Mouse (Mus musculus): ENCODE measurements at regions not wholly inside any gene's neighbourhood (a gene's known extent, or its start where the extent isn't known, plus 50 kb on each side); places are given as distances from the start of the nearest gene placed in this dataset.

DNA sequence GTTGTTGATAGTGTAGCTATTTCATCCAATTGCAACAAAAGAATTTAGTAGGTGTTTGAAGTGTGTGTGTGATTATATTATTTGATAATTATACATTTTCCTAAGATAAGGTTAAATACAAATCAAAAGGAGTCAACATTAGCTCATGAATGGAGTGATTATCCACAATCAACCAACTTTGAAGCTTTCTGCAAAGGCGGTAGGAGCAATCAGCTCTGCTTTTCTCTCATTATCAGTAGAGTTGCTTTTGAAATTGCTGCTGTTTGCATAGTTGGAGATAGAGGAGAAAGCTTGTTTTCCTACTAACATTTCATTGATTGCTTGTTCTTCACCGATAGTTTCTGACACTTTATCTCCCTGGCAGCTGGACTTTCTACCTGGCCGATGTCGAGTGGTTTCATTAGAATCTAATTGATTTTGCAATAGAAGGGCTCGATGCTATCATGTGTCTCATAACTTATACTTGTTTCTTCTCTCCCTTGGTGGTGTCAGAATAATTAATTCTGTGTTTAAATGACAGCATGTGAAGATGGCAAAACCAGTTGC lies 493.4 kb upstream of the Itga1 start:
- Histone ChIP-seq H3K27ac (ENCODE audit: insufficient read depth, low read depth, low read length, poor library complexity, severe bottlenecking) (no peak overlapping the region), H3K9ac (ENCODE audit: insufficient read depth, low read depth, low read length, poor library complexity, severe bottlenecking) (no peak overlapping the region), H3K4me3 (ENCODE audit: insufficient read depth in 1 of 2, low read depth in 1 of 2, low read length in 2 of 2, poor library complexity in 1 of 2, severe bottlenecking in 1 of 2) (no peak overlapping the region), H3K9me3 (ENCODE audit: control insufficient read depth, insufficient read depth, low read depth, low read length) (no peaks in the 10 kb centered on the region), H3K36me3 (ENCODE audit: control insufficient read depth, insufficient read depth, low read length, poor library complexity, severe bottlenecking) (no peaks in the 10 kb centered on the region), H3K4me1 (ENCODE audit: control insufficient read depth in 2 of 2, insufficient read depth in 2 of 2, low read length in 2 of 2, poor library complexity in 1 of 2) (no peaks in the 10 kb centered on the region)
- in situ Hi-C loops (cut with MboI; ENCODE audit: low sequenced_read_pairs in 2 of 2, unreplicated experiment in 2 of 2), result no loop called here
- TF ChIP-seq MAFK (IDR thresholded peaks at IDR 0.05; ENCODE audit: insufficient read depth, low read depth, low read length) (no peak), ZC3H11A (IDR thresholded peaks at IDR 0.05; ENCODE audit: borderline replicate concordance, low read depth, low read length) (no peak), HCFC1 (IDR thresholded peaks at IDR 0.05; ENCODE audit: borderline replicate concordance, insufficient read depth, low read length) (no peak), ZNF384 (IDR thresholded peaks at IDR 0.05; ENCODE audit: low read depth, low read length) (no peak), CHD2 (IDR thresholded peaks at IDR 0.05; ENCODE audit: low read depth, low read length) (no peak)
- no peak for DNase-seq (ENCODE audit: low read depth, low spot score)

- no peak overlapping the region for H3K4me3 ChIP-seq (ENCODE audit: insufficient read depth in 1 of 2, low read depth in 1 of 2, low read length in 2 of 2, poor library complexity in 1 of 2, severe bottlenecking in 1 of 2)
- no peak for DNase-seq (ENCODE audit: low read depth, low spot score)
- in situ Hi-C loops (cut with MboI; ENCODE audit: low sequenced_read_pairs in 2 of 2, unreplicated experiment in 2 of 2), result no loop called here
- H3K9me3 ChIP-seq (ENCODE audit: control insufficient read depth, insufficient read depth, low read depth, low read length), result no peaks in the 10 kb centered on the region
- no peak overlapping the region for H3K27ac ChIP-seq (ENCODE audit: insufficient read depth, low read depth, low read length, poor library complexity, severe bottlenecking)
- no peaks in the 10 kb centered on the region for H3K4me1 ChIP-seq (ENCODE audit: control insufficient read depth in 2 of 2, insufficient read depth in 2 of 2, low read length in 2 of 2, poor library complexity in 1 of 2)
- no peaks in the 10 kb centered on the region for H3K36me3 ChIP-seq (ENCODE audit: control insufficient read depth, insufficient read depth, low read length, poor library complexity, severe bottlenecking)
- TF ChIP-seq ZNF384 (IDR thresholded peaks at IDR 0.05; ENCODE audit: low read depth, low read length) (no peak), ZC3H11A (IDR thresholded peaks at IDR 0.05; ENCODE audit: borderline replicate concordance, low read depth, low read length) (no peak), MAFK (IDR thresholded peaks at IDR 0.05; ENCODE audit: insufficient read depth, low read depth, low read length) (no peak), CHD2 (IDR thresholded peaks at IDR 0.05; ENCODE audit: low read depth, low read length) (no peak), HCFC1 (IDR thresholded peaks at IDR 0.05; ENCODE audit: borderline replicate concordance, insufficient read depth, low read length) (no peak)
- no peak overlapping the region for H3K9ac ChIP-seq (ENCODE audit: insufficient read depth, low read depth, low read length, poor library complexity, severe bottlenecking)
These were observed 474.2 kb upstream of the Itga1 start for GRCm38 (mm10) chr13:115575967-115576366.

- Histone ChIP-seq H3K4me1 (ENCODE audit: control insufficient read depth in 2 of 2, insufficient read depth in 2 of 2, low read length in 2 of 2, poor library complexity in 1 of 2) (no peaks in the 10 kb centered on the region), H3K9me3 (ENCODE audit: control insufficient read depth, insufficient read depth, low read depth, low read length) (no peaks in the 10 kb centered on the region), H3K36me3 (ENCODE audit: control insufficient read depth, insufficient read depth, low read length, poor library complexity, severe bottlenecking) (no peaks in the 10 kb centered on the region), H3K27ac (ENCODE audit: insufficient read depth, low read depth, low read length, poor library complexity, severe bottlenecking) (no peak overlapping the region), H3K4me3 (ENCODE audit: insufficient read depth in 1 of 2, low read depth in 1 of 2, low read length in 2 of 2, poor library complexity in 1 of 2, severe bottlenecking in 1 of 2) (no peak overlapping the region), H3K9ac (ENCODE audit: insufficient read depth, low read depth, low read length, poor library complexity, severe bottlenecking) (no peak overlapping the region)
- in situ Hi-C loops (cut with MboI; ENCODE audit: low sequenced_read_pairs in 2 of 2, unreplicated experiment in 2 of 2), result no loop called here
- no peak for DNase-seq (ENCODE audit: low read depth, low spot score)
- no peak for TF ChIP-seq HCFC1 (IDR thresholded peaks at IDR 0.05; ENCODE audit: borderline replicate concordance, insufficient read depth, low read length)
- TF ChIP-seq ZNF384 (IDR thresholded peaks at IDR 0.05; ENCODE audit: low read depth, low read length), result no peak
- no peak for TF ChIP-seq MAFK (IDR thresholded peaks at IDR 0.05; ENCODE audit: insufficient read depth, low read depth, low read length)
- TF ChIP-seq CHD2 (IDR thresholded peaks at IDR 0.05; ENCODE audit: low read depth, low read length), result no peak
- TF ChIP-seq ZC3H11A (IDR thresholded peaks at IDR 0.05; ENCODE audit: borderline replicate concordance, low read depth, low read length), result no peak
These were observed 473.5 kb upstream of the Itga1 start for GRCm38 (mm10) chr13:115575052-115575891.

- Histone ChIP-seq H3K4me3 (ENCODE audit: insufficient read depth in 1 of 2, low read depth in 1 of 2, low read length in 2 of 2, poor library complexity in 1 of 2, severe bottlenecking in 1 of 2) (no peak overlapping the region), H3K27ac (ENCODE audit: insufficient read depth, low read depth, low read length, poor library complexity, severe bottlenecking) (no peak overlapping the region), H3K36me3 (ENCODE audit: control insufficient read depth, insufficient read depth, low read length, poor library complexity, severe bottlenecking) (no peaks in the 10 kb centered on the region), H3K9ac (ENCODE audit: insufficient read depth, low read depth, low read length, poor library complexity, severe bottlenecking) (no peak overlapping the region), H3K4me1 (ENCODE audit: control insufficient read depth in 2 of 2, insufficient read depth in 2 of 2, low read length in 2 of 2, poor library complexity in 1 of 2) (no peaks in the 10 kb centered on the region), H3K9me3 (ENCODE audit: control insufficient read depth, insufficient read depth, low read depth, low read length) (no peaks in the 10 kb centered on the region)
- TF ChIP-seq ZNF384 (IDR thresholded peaks at IDR 0.05; ENCODE audit: low read depth, low read length) (no peak), CHD2 (IDR thresholded peaks at IDR 0.05; ENCODE audit: low read depth, low read length) (no peak), HCFC1 (IDR thresholded peaks at IDR 0.05; ENCODE audit: borderline replicate concordance, insufficient read depth, low read length) (no peak), MAFK (IDR thresholded peaks at IDR 0.05; ENCODE audit: insufficient read depth, low read depth, low read length) (no peak)
- no peak for DNase-seq (ENCODE audit: low read depth, low spot score)
- in situ Hi-C loops (cut with MboI; ENCODE audit: low sequenced_read_pairs in 2 of 2, unreplicated experiment in 2 of 2), result no loop called here
These were observed 439.4 kb upstream of the Itga1 start for GRCm38 (mm10) chr13:115541167-115541566.
